Mouse (Mus musculus): Measurements from ENCODE around the gene Arpp21.

- no peak for TF ChIP-seq POLR2A (IDR thresholded peaks at IDR 0.05; ENCODE audit: borderline replicate concordance, low read depth, low read length)
- no peak for TF ChIP-seq CTCF (IDR thresholded peaks at IDR 0.05; ENCODE audit: low read depth, low read length)
Measured at GRCm38 (mm10) chr9:112207767-112208166, 28.0 kb downstream of the Arpp21 start.
